ENCODE assay signal across 18 mouse cellular contexts in genomic region chr5:136784531-136784930, GRCm38 (mm10).
DNase-seq lines count a peak whose midpoint lies in the region; ATAC-seq lines count a peak whose summit lies in the region.
"Had no signal": no experiment of that assay in that cellular context is flagged by ENCODE, and none has a peak within 500 bp of the region (broad histone marks: within the 10 kb centered on the region; RNA-seq: fewer than 3 reads in every experiment).

No protein-coding gene starts in this region.

- 0 out of 2 replicates have a peak overlapping the region, but pooled peaks have one; percentile 62 for H3K27ac ChIP-seq in embryonic facial prominence, embryonic 13.5 days
- no peak overlapping the region for H3K27ac ChIP-seq in embryonic facial prominence, embryonic 10.5 days (replicated peaks)
- peak overlapping the region; percentile 50; the same call in 1 of the 2 replicates for H3K27ac ChIP-seq in limb, embryonic 15.5 days
- H3K27ac ChIP-seq: stomach, embryonic 15.5 days had no signal

- H3K36me3 ChIP-seq in embryonic facial prominence, embryonic 13.5 days: 0 out of 2 replicates have a peak, but pooled peaks cover 14% of the 10 kb centered on the region
- peaks cover 45% of the 10 kb centered on the region for H3K36me3 ChIP-seq in embryonic facial prominence, embryonic 10.5 days (replicated peaks)
- no peaks in the 10 kb centered on the region for H3K36me3 ChIP-seq in limb, embryonic 15.5 days
- H3K36me3 ChIP-seq: stomach, embryonic 15.5 days had no signal

- no peaks in the 10 kb centered on the region for H3K27me3 ChIP-seq in embryonic facial prominence, embryonic 13.5 days
- H3K27me3 ChIP-seq in embryonic facial prominence, embryonic 10.5 days (replicated peaks; ENCODE audit: low read depth, poor library complexity, severe bottlenecking): no peaks in the 10 kb centered on the region
- no peaks in the 10 kb centered on the region for H3K27me3 ChIP-seq in limb, embryonic 15.5 days
- H3K27me3 ChIP-seq: stomach, embryonic 15.5 days had no signal

- H3K9ac ChIP-seq in embryonic facial prominence, embryonic 13.5 days: no peak overlapping the region
- H3K9ac ChIP-seq in limb, embryonic 15.5 days: no peak overlapping the region
- H3K9ac ChIP-seq: stomach, embryonic 15.5 days had no signal

- no peak overlapping the region for H3K4me3 ChIP-seq in embryonic facial prominence, embryonic 13.5 days
- no peak overlapping the region for H3K4me3 ChIP-seq in embryonic facial prominence, embryonic 10.5 days
- no peak overlapping the region for H3K4me3 ChIP-seq in limb, embryonic 15.5 days
- H3K4me3 ChIP-seq: stomach, embryonic 15.5 days had no signal

- no peak for ATAC-seq in embryonic facial prominence, embryonic 13.5 days (ENCODE audit: insufficient number of reproducible peaks, insufficient read depth, low FRiP score, low TSS enrichment, low read depth)
- no peak for ATAC-seq in limb, embryonic 15.5 days (ENCODE audit: insufficient number of reproducible peaks, low FRiP score, low TSS enrichment, low read depth)
- ATAC-seq: forebrain, embryonic 16.5 days; hindbrain, embryonic 16.5 days had no signal

- no peaks in the 10 kb centered on the region for H3K9me3 ChIP-seq in embryonic facial prominence, embryonic 13.5 days
- H3K9me3 ChIP-seq in embryonic facial prominence, embryonic 10.5 days: no peaks in the 10 kb centered on the region
- no peaks in the 10 kb centered on the region for H3K9me3 ChIP-seq in limb, embryonic 15.5 days
- H3K9me3 ChIP-seq: stomach, embryonic 15.5 days had no signal

- no peak overlapping the region for H3K4me2 ChIP-seq in embryonic facial prominence, embryonic 13.5 days
- H3K4me2 ChIP-seq in limb, embryonic 15.5 days: no peak overlapping the region
- H3K4me2 ChIP-seq: stomach, embryonic 15.5 days had no signal

- DNase-seq in embryonic facial prominence, embryonic 10.5 days (ENCODE audit: low spot score): no peak
- peak; percentile 57 for DNase-seq in right cerebral cortex, adult 18-20 months
- DNase-seq in right cerebral cortex, postnatal 4 days: no peak
- DNase-seq in cerebellum, postnatal 14 days: no peak
- no peak for DNase-seq in kidney, adult 8-10 months
- DNase-seq in urinary bladder, postnatal 25 days (ENCODE audit: low spot score): no peak
- DNase-seq: adrenal gland, postnatal 14 days; cerebellum, postnatal 25 days; heart, adult 11 months; kidney, adult 2 months; kidney, postnatal 4 days; lung, postnatal 4 days; thymus, postnatal 25 days had no signal

- WGBS in embryonic facial prominence, embryonic 13.5 days: 62% methylated on average over 8 of the region's 8 CpGs
- WGBS in embryonic facial prominence, embryonic 10.5 days: 89% methylated on average over 8 of the region's 8 CpGs
- 76% methylated on average over 8 of the region's 8 CpGs for WGBS in limb, embryonic 15.5 days

- H3K4me1 ChIP-seq in embryonic facial prominence, embryonic 13.5 days: peaks cover 10% of the 10 kb centered on the region; the same call in 1 of the 2 replicates
- no peaks in the 10 kb centered on the region for H3K4me1 ChIP-seq in embryonic facial prominence, embryonic 10.5 days
- H3K4me1 ChIP-seq in limb, embryonic 15.5 days: 0 out of 2 replicates have a peak, but pooled peaks cover 14% of the 10 kb centered on the region
- H3K4me1 ChIP-seq: stomach, embryonic 15.5 days had no signal
